Mouse (Mus musculus): ENCODE data around the gene Svop. TPM values are rescaled to one million over a fixed set of nuclear protein-coding genes. Genes with fewer than 3 reads are reported as not detected.

Gene Svop
- polyA plus RNA-seq, 1 experiment from 2014 or later = 80.3 TPM

DNA sequence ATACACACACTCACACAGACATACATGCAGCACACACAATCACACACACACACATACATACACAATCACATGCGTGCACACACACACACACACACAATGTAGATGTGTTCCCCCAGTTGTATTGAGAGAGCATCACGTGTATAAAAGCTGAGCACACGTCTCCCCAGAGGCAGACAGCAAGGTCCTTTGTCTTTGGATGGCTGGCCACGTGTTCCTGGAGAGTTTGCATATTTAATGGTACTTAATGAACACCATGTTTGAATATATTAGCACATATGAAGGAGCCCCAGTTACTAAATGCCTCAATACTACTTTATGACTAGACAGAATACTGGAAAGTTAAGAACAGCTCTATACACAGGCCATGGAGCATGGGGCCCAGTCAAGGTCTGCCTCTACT, 27.4 kb downstream of the Svop start:
- 52% methylated on average over 4 of the region's 4 CpGs for WGBS
- H3K36me3 ChIP-seq (ENCODE audit: control insufficient read depth, insufficient read depth, low read length) = peaks cover 15% of the 10 kb centered on the region; the same call in 1 of the 2 replicates
- ATAC-seq (ENCODE audit: low read depth) = no peak

GRCm38 (mm10) chr5:114061675-114062074, 29.7 kb downstream of the Svop start:
- WGBS = 64% methylated on average over 7 of the region's 7 CpGs
- Histone ChIP-seq H3K9ac (replicated peaks; ENCODE audit: low read depth, low read length) (no peak overlapping the region), H3K36me3 (ENCODE audit: control insufficient read depth, insufficient read depth, low read length) (peaks cover 17% of the 10 kb centered on the region; the same call in 1 of the 2 replicates)

More for the DNA sequence above, 27.4 kb downstream of the Svop start:
- no peaks in the 10 kb centered on the region for H3K4me1 ChIP-seq (ENCODE audit: control insufficient read depth, insufficient read depth, low read length)
- no peaks in the 10 kb centered on the region for H3K9me3 ChIP-seq (ENCODE audit: control insufficient read depth, low read length)
- H3K27ac ChIP-seq (ENCODE audit: low read depth, low read length) = no peak overlapping the region
- no peak overlapping the region for H3K4me2 ChIP-seq (ENCODE audit: low read depth, low read length)
- H3K27me3 ChIP-seq (ENCODE audit: control insufficient read depth, insufficient read depth, low read length) = no peaks in the 10 kb centered on the region
- no peak overlapping the region for H3K9ac ChIP-seq (replicated peaks; ENCODE audit: low read depth, low read length)
- H3K4me3 ChIP-seq (ENCODE audit: low read depth, low read length) = no peak overlapping the region

DNA sequence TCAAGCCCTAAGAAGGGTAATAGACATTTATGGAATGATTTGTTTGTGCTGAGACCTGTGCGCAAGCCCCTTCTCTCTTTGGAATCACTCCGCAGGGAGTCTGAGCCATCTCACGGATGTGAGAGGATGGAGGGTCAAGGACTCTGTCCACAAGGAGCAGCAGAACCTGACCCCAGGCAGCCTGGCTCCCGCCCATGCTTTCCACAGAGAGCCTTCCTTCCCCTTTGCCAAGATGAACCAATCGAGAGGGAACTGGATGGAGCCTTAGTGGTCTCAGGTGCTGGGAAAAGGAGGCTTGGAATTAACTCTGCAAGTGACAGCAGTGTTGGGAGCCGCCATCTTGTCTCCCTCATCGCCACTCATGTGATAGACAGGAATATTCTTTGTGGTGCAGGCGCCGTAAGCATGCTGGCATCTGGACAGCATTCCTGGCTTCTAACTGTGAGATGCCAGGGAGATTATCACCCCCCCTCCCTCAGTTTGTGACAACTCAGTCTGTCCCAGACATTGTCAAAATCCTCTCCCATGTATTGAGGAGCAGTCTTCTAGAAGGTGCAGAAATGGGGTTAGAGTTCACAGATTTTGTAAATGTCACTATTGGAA, 34.1 kb downstream of the Svop start:
- H3K27ac ChIP-seq (ENCODE audit: low read depth, low read length) = no peak overlapping the region
- no peak overlapping the region for H3K4me2 ChIP-seq (ENCODE audit: low read depth, low read length)
- no peak overlapping the region for H3K9ac ChIP-seq (replicated peaks; ENCODE audit: low read depth, low read length)
- ATAC-seq (ENCODE audit: low read depth) = no peak
- no peaks in the 10 kb centered on the region for H3K27me3 ChIP-seq (ENCODE audit: control insufficient read depth, insufficient read depth, low read length)
- no peaks in the 10 kb centered on the region for H3K4me1 ChIP-seq (ENCODE audit: control insufficient read depth, insufficient read depth, low read length)
- WGBS = 77% methylated on average over 9 of the region's 9 CpGs
- no peak overlapping the region for H3K4me3 ChIP-seq (ENCODE audit: low read depth, low read length)
- peaks cover 8% of the 10 kb centered on the region; the same call in 1 of the 2 replicates for H3K36me3 ChIP-seq (ENCODE audit: control insufficient read depth, insufficient read depth, low read length)
- H3K9me3 ChIP-seq (ENCODE audit: control insufficient read depth, low read length) = no peaks in the 10 kb centered on the region

More at GRCm38 (mm10) chr5:114061675-114062074, 29.7 kb downstream of the Svop start:
- H3K27me3 ChIP-seq (ENCODE audit: control insufficient read depth, insufficient read depth, low read length) = no peaks in the 10 kb centered on the region
- no peaks in the 10 kb centered on the region for H3K4me1 ChIP-seq (ENCODE audit: control insufficient read depth, insufficient read depth, low read length)
- no peak overlapping the region for H3K27ac ChIP-seq (ENCODE audit: low read depth, low read length)
- H3K9me3 ChIP-seq (ENCODE audit: control insufficient read depth, low read length) = no peaks in the 10 kb centered on the region
- H3K4me3 ChIP-seq (ENCODE audit: low read depth, low read length) = no peak overlapping the region
- no peak for ATAC-seq (ENCODE audit: low read depth)
- no peak overlapping the region for H3K4me2 ChIP-seq (ENCODE audit: low read depth, low read length)

DNA sequence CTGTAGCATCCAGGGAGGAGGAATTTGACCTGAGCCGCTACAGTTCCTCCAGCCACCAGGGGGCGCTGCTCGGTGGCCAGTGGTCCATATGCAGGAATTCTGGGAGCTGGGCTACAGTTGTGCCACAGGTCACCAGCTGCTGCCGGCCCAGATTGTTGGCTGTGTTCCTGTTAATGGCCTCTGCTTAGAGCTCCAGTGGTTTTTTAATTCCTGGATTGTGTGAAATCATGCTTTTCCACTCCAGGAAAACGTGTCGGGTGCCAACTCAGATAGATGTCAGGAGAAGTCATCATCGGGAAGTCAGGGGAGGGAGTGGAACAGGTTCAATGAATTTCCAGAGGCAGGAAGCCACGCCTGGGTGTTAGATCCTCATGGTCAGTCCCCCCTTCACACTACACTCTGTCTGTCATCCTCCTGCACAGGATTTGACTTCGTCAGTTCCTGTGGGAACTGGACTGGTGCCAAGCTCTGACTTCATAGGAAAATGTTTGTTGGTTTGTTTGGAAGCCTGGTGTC, 39.1 kb downstream of the Svop start:
- no peak overlapping the region for H3K9ac ChIP-seq (replicated peaks; ENCODE audit: low read depth, low read length)
- H3K4me2 ChIP-seq (ENCODE audit: low read depth, low read length) = no peak overlapping the region; the same call in 1 of the 2 replicates
- peaks cover 3% of the 10 kb centered on the region; the same call in 1 of the 2 replicates for H3K36me3 ChIP-seq (ENCODE audit: control insufficient read depth, insufficient read depth, low read length)
- no peak for ATAC-seq (ENCODE audit: low read depth)
- no peaks in the 10 kb centered on the region for H3K27me3 ChIP-seq (ENCODE audit: control insufficient read depth, insufficient read depth, low read length)
- H3K4me3 ChIP-seq (ENCODE audit: low read depth, low read length) = no peak overlapping the region
- H3K4me1 ChIP-seq (ENCODE audit: control insufficient read depth, insufficient read depth, low read length) = no peaks in the 10 kb centered on the region
- H3K9me3 ChIP-seq (ENCODE audit: control insufficient read depth, low read length) = no peaks in the 10 kb centered on the region
- 29% methylated on average over 9 of the region's 9 CpGs for WGBS
- no peak overlapping the region for H3K27ac ChIP-seq (ENCODE audit: low read depth, low read length)

DNA sequence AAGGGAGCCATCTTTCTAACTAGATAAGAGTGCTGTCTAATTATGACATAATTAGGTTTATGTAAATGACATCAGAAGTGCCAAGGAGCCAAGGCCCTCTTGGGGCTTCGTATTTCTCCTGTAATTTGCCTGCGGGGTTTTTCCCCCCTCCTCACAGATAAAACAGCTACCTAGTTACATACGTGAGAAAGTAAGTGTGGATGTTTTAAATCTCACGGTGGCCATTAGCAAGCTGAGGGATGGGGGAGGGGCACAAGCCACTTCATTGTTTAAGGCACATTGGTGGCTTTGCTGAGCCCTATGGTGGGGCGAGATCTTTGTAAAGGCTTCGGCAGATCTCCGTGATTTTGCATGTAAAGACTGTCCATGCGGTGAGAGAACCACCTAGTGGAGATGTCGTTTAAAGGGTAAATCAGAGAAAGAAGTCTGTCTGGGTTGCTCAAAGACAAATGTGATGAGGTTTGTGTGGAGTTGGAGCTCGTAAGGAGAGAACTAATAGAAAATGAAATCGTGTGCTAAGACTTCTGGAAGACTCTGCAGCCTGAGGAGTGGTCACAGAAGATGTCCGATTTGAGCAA, 42.5 kb downstream of the Svop start:
- no peak overlapping the region for H3K9ac ChIP-seq (replicated peaks; ENCODE audit: low read depth, low read length)
- H3K4me3 ChIP-seq (ENCODE audit: low read depth, low read length) = no peak overlapping the region
- no peak overlapping the region for H3K27ac ChIP-seq (ENCODE audit: low read depth, low read length)
- no peak overlapping the region for H3K4me2 ChIP-seq (ENCODE audit: low read depth, low read length)
- WGBS = 53% methylated on average over 12 of the region's 12 CpGs
- no peaks in the 10 kb centered on the region for H3K27me3 ChIP-seq (ENCODE audit: control insufficient read depth, insufficient read depth, low read length)
- H3K4me1 ChIP-seq (ENCODE audit: control insufficient read depth, insufficient read depth, low read length) = no peaks in the 10 kb centered on the region
- H3K9me3 ChIP-seq (ENCODE audit: control insufficient read depth, low read length) = no peaks in the 10 kb centered on the region
- peak; percentile 34; the same call in 1 of the 2 replicates for ATAC-seq (ENCODE audit: low read depth)
- H3K36me3 ChIP-seq (ENCODE audit: control insufficient read depth, insufficient read depth, low read length) = peaks cover 9% of the 10 kb centered on the region; the same call in 1 of the 2 replicates

DNA sequence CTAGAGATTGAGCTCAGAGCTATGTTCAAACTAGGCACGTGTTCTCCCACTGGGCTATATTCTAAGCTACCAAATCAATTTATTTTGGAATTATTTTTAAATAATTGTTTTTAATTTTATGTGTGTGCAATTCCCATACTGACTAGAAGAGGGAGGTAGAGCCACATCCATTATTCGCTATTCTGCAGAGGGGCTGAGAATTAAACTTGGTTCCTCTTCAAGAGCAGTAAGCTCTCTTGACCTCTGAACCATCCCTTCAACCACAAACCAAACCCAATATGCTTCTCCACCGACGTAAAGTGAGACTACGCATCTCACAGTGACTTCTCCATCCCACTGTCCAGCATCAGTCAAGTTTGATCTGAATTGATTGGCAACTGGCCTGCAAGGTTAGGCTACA, 44.2 kb downstream of the Svop start:
- no peaks in the 10 kb centered on the region for H3K27me3 ChIP-seq (ENCODE audit: control insufficient read depth, insufficient read depth, low read length)
- ATAC-seq (ENCODE audit: low read depth) = no peak
- no peaks in the 10 kb centered on the region for H3K4me1 ChIP-seq (ENCODE audit: control insufficient read depth, insufficient read depth, low read length)
- no peak overlapping the region for H3K4me3 ChIP-seq (ENCODE audit: low read depth, low read length)
- 88% methylated on average over 5 of the region's 5 CpGs for WGBS
- H3K27ac ChIP-seq (ENCODE audit: low read depth, low read length) = no peak overlapping the region
- no peak overlapping the region for H3K4me2 ChIP-seq (ENCODE audit: low read depth, low read length)
- no peak overlapping the region for H3K9ac ChIP-seq (replicated peaks; ENCODE audit: low read depth, low read length)
- no peaks in the 10 kb centered on the region for H3K9me3 ChIP-seq (ENCODE audit: control insufficient read depth, low read length)
- peaks cover 8% of the 10 kb centered on the region; the same call in 1 of the 2 replicates for H3K36me3 ChIP-seq (ENCODE audit: control insufficient read depth, insufficient read depth, low read length)

DNA sequence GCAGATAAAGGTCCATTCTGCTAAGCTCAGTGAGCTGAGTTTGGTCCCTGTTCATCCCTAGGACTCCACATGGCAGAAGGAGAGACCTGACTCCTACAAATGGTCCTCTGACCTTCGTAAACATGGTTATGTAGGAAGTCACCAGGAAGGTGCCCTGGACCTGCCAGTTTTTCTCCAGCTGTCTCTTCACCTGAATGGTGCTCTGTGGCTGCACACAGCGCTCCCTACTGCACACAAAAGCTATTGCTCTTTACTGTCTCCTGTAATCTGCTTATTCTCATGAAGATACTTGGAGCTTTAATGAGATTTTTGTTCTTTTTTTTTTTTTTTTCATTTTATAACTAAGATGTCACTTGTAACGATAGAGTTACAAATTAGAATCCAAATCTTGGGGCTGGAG, 44.8 kb downstream of the Svop start:
- no peak overlapping the region for H3K4me2 ChIP-seq (ENCODE audit: low read depth, low read length)
- no peak overlapping the region for H3K4me3 ChIP-seq (ENCODE audit: low read depth, low read length)
- 0 out of 2 replicates have a peak, but pooled peaks cover 12% of the 10 kb centered on the region for H3K36me3 ChIP-seq (ENCODE audit: control insufficient read depth, insufficient read depth, low read length)
- H3K9ac ChIP-seq (replicated peaks; ENCODE audit: low read depth, low read length) = no peak overlapping the region
- H3K27me3 ChIP-seq (ENCODE audit: control insufficient read depth, insufficient read depth, low read length) = no peaks in the 10 kb centered on the region
- 66% methylated on average over 3 of the region's 3 CpGs for WGBS
- H3K27ac ChIP-seq (ENCODE audit: low read depth, low read length) = no peak overlapping the region
- H3K9me3 ChIP-seq (ENCODE audit: control insufficient read depth, low read length) = no peaks in the 10 kb centered on the region
- ATAC-seq (ENCODE audit: low read depth) = no peak
- H3K4me1 ChIP-seq (ENCODE audit: control insufficient read depth, insufficient read depth, low read length) = no peaks in the 10 kb centered on the region

GRCm38 (mm10) chr5:114046151-114046550, 45.2 kb downstream of the Svop start:
- H3K9me3 ChIP-seq (ENCODE audit: control insufficient read depth, low read length) = no peaks in the 10 kb centered on the region
- H3K9ac ChIP-seq (replicated peaks; ENCODE audit: low read depth, low read length) = no peak overlapping the region
- no peak overlapping the region for H3K4me3 ChIP-seq (ENCODE audit: low read depth, low read length)
- H3K4me2 ChIP-seq (ENCODE audit: low read depth, low read length) = no peak overlapping the region
- ATAC-seq (ENCODE audit: low read depth) = no peak
- H3K27me3 ChIP-seq (ENCODE audit: control insufficient read depth, insufficient read depth, low read length) = no peaks in the 10 kb centered on the region
- WGBS = 78% methylated on average over 3 of the region's 3 CpGs
- no peaks in the 10 kb centered on the region for H3K4me1 ChIP-seq (ENCODE audit: control insufficient read depth, insufficient read depth, low read length)
- H3K36me3 ChIP-seq (ENCODE audit: control insufficient read depth, insufficient read depth, low read length) = 0 out of 2 replicates have a peak, but pooled peaks cover 15% of the 10 kb centered on the region
- no peak overlapping the region for H3K27ac ChIP-seq (ENCODE audit: low read depth, low read length)

- whole genome bisulfite sequencing = 71% methylated on average over 1 of the region's 1 CpGs
- H3K36me3 ChIP-seq (ENCODE audit: control insufficient read depth, insufficient read depth, low read length) = 0 out of 2 replicates have a peak, but pooled peaks cover 15% of the 10 kb centered on the region
Measured at GRCm38 (mm10) chr5:114045134-114045533, 46.2 kb downstream of the Svop start.

More at GRCm38 (mm10) chr5:114045134-114045533, 46.2 kb downstream of the Svop start:
- no peak for ATAC-seq (ENCODE audit: low read depth)
- Histone ChIP-seq H3K27ac (ENCODE audit: low read depth, low read length) (no peak overlapping the region), H3K9me3 (ENCODE audit: control insufficient read depth, low read length) (no peaks in the 10 kb centered on the region), H3K4me3 (ENCODE audit: low read depth, low read length) (no peak overlapping the region), H3K27me3 (ENCODE audit: control insufficient read depth, insufficient read depth, low read length) (no peaks in the 10 kb centered on the region), H3K4me2 (ENCODE audit: low read depth, low read length) (no peak overlapping the region), H3K9ac (replicated peaks; ENCODE audit: low read depth, low read length) (no peak overlapping the region), H3K4me1 (ENCODE audit: control insufficient read depth, insufficient read depth, low read length) (no peaks in the 10 kb centered on the region)

Measured in neural tube, embryonic 14.5 days (tissue).